Mouse (Mus musculus): ENCODE data around the gene Olfr943.

The Olfr943 gene

GRCm38 (mm10) chr9:39166004-39166403 lies at the start of gene Olfr943:
TSS of gene Olfr943 (plus strand) at chr9:39166304.
- no peak for DNase-seq (ENCODE audit: low spot score in 2 of 2)

DNA sequence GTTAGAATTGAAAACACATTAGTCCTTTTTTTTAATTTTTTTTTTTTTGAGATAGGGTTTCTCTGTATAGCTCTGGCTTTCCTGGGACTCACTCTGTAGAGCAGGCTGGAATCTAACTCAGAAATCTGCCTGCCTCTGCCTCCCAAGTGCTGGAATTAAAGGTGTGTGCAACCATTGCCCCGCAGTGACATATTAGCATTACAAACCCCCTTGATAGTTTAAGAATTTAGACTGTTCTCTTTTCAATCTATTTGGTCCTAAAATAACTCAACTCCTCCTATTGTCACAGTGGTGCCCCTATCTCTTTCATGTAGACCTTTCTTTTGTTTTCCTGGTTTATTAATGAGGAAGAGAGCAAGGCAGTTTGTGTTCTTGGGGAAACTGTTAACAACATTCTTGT lies 38.8 kb upstream of the Olfr943 start:
- no peak for DNase-seq (ENCODE audit: low spot score in 2 of 2)

DNA sequence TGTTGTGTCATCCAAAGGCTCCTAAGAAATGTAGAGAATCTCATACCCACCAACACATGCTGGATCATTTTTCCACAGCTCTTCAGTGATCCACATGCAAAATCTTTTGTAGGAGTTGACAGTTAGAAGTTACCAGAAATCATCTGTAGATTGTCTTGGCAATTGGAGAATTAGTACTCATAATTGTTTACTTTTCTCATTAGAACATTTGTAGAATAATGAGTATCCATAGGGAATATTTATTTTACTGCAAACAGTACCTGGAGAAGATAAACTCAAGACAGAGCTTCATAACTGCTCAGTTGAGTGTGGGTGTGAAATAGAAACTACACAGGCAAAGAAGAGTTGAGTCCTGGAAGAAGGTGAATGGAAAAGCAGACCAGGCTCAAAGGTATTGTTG lies 38.3 kb upstream of the Olfr943 start, which contains the start of gene Olfr27:
TSS of gene Olfr27 (plus strand) at position 301 of the 400 bp plus-strand sequence.
- DNase-seq (ENCODE audit: low spot score in 2 of 2): no peak

- no peak for DNase-seq (ENCODE audit: low spot score in 2 of 2)
Measured at GRCm38 (mm10) chr9:39152401-39152800, 13.7 kb upstream of the Olfr943 start.

- DNase-seq (ENCODE audit: low spot score in 2 of 2): no peak
Measured at GRCm38 (mm10) chr9:39201620-39202019, 35.5 kb downstream of the Olfr943 start, which contains the start of gene Olfr944. TSS of gene Olfr944 (plus strand) at chr9:39201920.
